Mouse (Mus musculus) splenic B cell, adult 2 months (primary cell): Measurements from ENCODE around the gene Smg5.
"Not testable (repeated sequence)": the region's sequence is repeated elsewhere in the genome, so short reads cannot be mapped to it uniquely, and the experiment has no call there.

ENCODE experiments used
- DNase-seq: peaks from one replicate; pipeline ENCODE4 v3.0.0-alpha.2; 2011; ENCODE audit warnings: low read depth, low spot score
- H3K27me3 ChIP-seq: 2 replicates; pipeline ENCODE4 v1.6.1; 2012; ENCODE audit warnings: mild to moderate bottlenecking, low read length, moderate library complexity, mixed read lengths; ENCODE audit not compliant: control insufficient read depth, poor library complexity, insufficient read depth, severe bottlenecking
- H3K36me3 ChIP-seq: 2 replicates; pipeline ENCODE4 v1.6.1; 2012; ENCODE audit warnings: mild to moderate bottlenecking, low read length, moderate library complexity, mixed read lengths; ENCODE audit not compliant: control insufficient read depth, poor library complexity, insufficient read depth, severe bottlenecking

The Smg5 gene

GRCm38 (mm10) chr3:88365705-88366361 lies 29.8 kb downstream of the Smg5 start:
- Histone ChIP-seq H3K36me3 (peaks cover 3% of the 10 kb centered on the region), H3K27me3 (no peaks in the 10 kb centered on the region)
- DNase-seq, result no peak

GRCm38 (mm10) chr3:88366830-88367428 lies 30.9 kb downstream of the Smg5 start:
- not testable (repeated sequence) for H3K27me3 ChIP-seq, H3K36me3 ChIP-seq
- peak; percentile 24 for DNase-seq

GRCm38 (mm10) chr3:88367517-88367916 lies 31.5 kb downstream of the Smg5 start:
- not testable (repeated sequence) for H3K36me3 ChIP-seq, H3K27me3 ChIP-seq, DNase-seq

- H3K36me3 ChIP-seq, H3K27me3 ChIP-seq, DNase-seq: not testable (repeated sequence)
Measured at GRCm38 (mm10) chr3:88368511-88368910, 32.5 kb downstream of the Smg5 start.

- DNase-seq, H3K27me3 ChIP-seq: not testable (repeated sequence)
Measured at GRCm38 (mm10) chr3:88372643-88373042, 36.6 kb downstream of the Smg5 start, which contains the start of gene Bglap3. Gene Bglap3, minus strand, starts transcription at chr3:88372743.

GRCm38 (mm10) chr3:88375750-88376626 lies 39.9 kb downstream of the Smg5 start:
- not testable (repeated sequence) for H3K27me3 ChIP-seq, H3K36me3 ChIP-seq
- peak; percentile 33 for DNase-seq

More at GRCm38 (mm10) chr3:88372643-88373042, 36.6 kb downstream of the Smg5 start, which contains the start of gene Bglap3:
- H3K36me3 ChIP-seq, result not testable (repeated sequence)

- H3K36me3 ChIP-seq, result not testable (repeated sequence)
Measured at GRCm38 (mm10) chr3:88376644-88377043, 40.6 kb downstream of the Smg5 start.

GRCm38 (mm10) chr3:88378599-88378998 lies 42.5 kb downstream of the Smg5 start, which contains the start of gene Bglap2:
Gene Bglap2, minus strand, starts transcription at chr3:88378699.
- H3K27me3 ChIP-seq, H3K36me3 ChIP-seq, DNase-seq: not testable (repeated sequence)

More at GRCm38 (mm10) chr3:88376644-88377043, 40.6 kb downstream of the Smg5 start:
- H3K27me3 ChIP-seq, DNase-seq: not testable (repeated sequence)

GRCm38 (mm10) chr3:88381389-88382315 lies 45.6 kb downstream of the Smg5 start:
- peak; percentile 55 for DNase-seq
- H3K36me3 ChIP-seq, H3K27me3 ChIP-seq: not testable (repeated sequence)

GRCm38 (mm10) chr3:88382383-88382782 lies 46.3 kb downstream of the Smg5 start:
- not testable (repeated sequence) for H3K36me3 ChIP-seq, H3K27me3 ChIP-seq, DNase-seq

- Histone ChIP-seq H3K36me3 (no peaks in the 10 kb centered on the region), H3K27me3 (no peaks in the 10 kb centered on the region)
- DNase-seq, result no peak
Measured at GRCm38 (mm10) chr3:88384364-88384763, 48.3 kb downstream of the Smg5 start, which contains the start of gene Bglap. Gene Bglap, minus strand, starts transcription at chr3:88384464.

GRCm38 (mm10) chr3:88393776-88394375 lies 57.8 kb downstream of the Smg5 start:
- no peak for DNase-seq
- no peaks in the 10 kb centered on the region for H3K27me3 ChIP-seq
- H3K36me3 ChIP-seq, result peaks cover 2% of the 10 kb centered on the region; the same call in 1 of the 2 replicates

GRCm38 (mm10) chr3:88395288-88395687 lies 59.2 kb downstream of the Smg5 start:
- H3K36me3 ChIP-seq, result peaks cover under 1% of the 10 kb centered on the region; the same call in 1 of the 2 replicates
- peak; percentile 87 for DNase-seq
- no peaks in the 10 kb centered on the region for H3K27me3 ChIP-seq
